Mouse (Mus musculus): ENCODE measurements at regions not wholly inside any gene's neighbourhood (a gene's known extent, or its start where the extent isn't known, plus 50 kb on each side); places are given as distances from the start of the nearest gene placed in this dataset.

DNA sequence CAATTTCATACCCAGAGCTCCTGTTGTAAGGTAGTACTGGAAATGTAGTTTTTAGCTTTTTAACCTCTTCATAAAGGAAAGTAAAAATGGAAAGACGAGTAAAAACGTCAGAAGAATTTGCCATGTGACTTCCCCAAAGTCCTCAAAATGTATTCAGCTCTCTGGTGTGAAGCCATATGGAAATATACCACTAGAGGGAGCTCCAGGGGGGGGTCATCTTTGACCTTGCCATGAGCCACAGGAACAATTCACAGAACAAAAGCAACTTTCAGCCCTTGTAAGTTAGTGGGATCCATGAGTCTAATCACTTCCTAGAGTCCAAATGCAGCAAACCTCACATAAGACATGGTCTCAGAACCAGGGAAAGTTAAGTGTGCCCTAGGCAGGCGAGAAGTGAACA lies 354.1 kb upstream of the Jmjd1c start:
- 45% methylated on average over 3 of the region's 3 CpGs for WGBS
- Histone ChIP-seq H3K4me1 (replicated peaks; ENCODE audit: control insufficient read depth, insufficient read depth, low read length) (no peaks in the 10 kb centered on the region), H3K27ac (ENCODE audit: control insufficient read depth, insufficient read depth, low read length) (no peak overlapping the region), H3K4me3 (ENCODE audit: control insufficient read depth, insufficient read depth, low read length) (no peak overlapping the region), H3K27me3 (ENCODE audit: control insufficient read depth, insufficient read depth, low read length) (no peaks in the 10 kb centered on the region), H3K36me3 (ENCODE audit: control insufficient read depth, insufficient read depth, low read length) (no peaks in the 10 kb centered on the region)
- TF ChIP-seq CTCF (IDR thresholded peaks at IDR 0.05; ENCODE audit: borderline replicate concordance, control insufficient read depth, extremely low read depth, insufficient read depth, low read length, poor library complexity) (no peak), POLR2A (IDR thresholded peaks at IDR 0.05; ENCODE audit: control insufficient read depth, extremely low read depth, insufficient read depth, low read length, poor library complexity) (no peak)
- no peak for DNase-seq

- Histone ChIP-seq H3K4me3 (ENCODE audit: control insufficient read depth, insufficient read depth, low read length) (no peak overlapping the region), H3K27me3 (ENCODE audit: control insufficient read depth, insufficient read depth, low read length) (no peaks in the 10 kb centered on the region), H3K4me1 (replicated peaks; ENCODE audit: control insufficient read depth, insufficient read depth, low read length) (no peaks in the 10 kb centered on the region), H3K27ac (ENCODE audit: control insufficient read depth, insufficient read depth, low read length) (no peak overlapping the region), H3K36me3 (ENCODE audit: control insufficient read depth, insufficient read depth, low read length) (no peaks in the 10 kb centered on the region)
- WGBS, result 91% methylated on average over 6 of the region's 6 CpGs
- DNase-seq, result no peak
- TF ChIP-seq POLR2A (IDR thresholded peaks at IDR 0.05; ENCODE audit: control insufficient read depth, extremely low read depth, insufficient read depth, low read length, poor library complexity) (no peak), CTCF (IDR thresholded peaks at IDR 0.05; ENCODE audit: borderline replicate concordance, control insufficient read depth, extremely low read depth, insufficient read depth, low read length, poor library complexity) (no peak)
These were observed 352.7 kb upstream of the Jmjd1c start for GRCm38 (mm10) chr10:66743254-66743653.

DNA sequence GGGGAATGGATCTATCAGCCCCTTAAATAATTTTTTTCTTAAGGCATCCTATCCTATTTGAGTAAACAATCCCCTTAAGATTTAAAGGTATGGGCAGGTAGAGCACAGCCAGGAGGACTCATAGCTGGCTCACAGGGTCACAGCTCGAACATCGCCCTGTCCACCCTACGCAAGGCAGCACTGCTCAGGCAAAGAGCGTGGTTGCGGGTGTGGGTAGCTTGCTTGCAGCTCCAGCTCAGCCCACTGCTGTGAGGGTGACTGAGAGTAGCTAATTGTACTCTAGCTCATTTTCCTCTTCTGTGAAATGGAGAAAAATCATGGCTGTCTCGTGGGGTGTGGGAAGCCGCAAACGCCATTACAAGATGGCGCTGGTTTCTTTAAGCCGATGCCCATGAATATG lies 350.1 kb upstream of the Jmjd1c start:
- Histone ChIP-seq H3K27ac (ENCODE audit: control insufficient read depth, insufficient read depth, low read length) (no peak overlapping the region), H3K27me3 (ENCODE audit: control insufficient read depth, insufficient read depth, low read length) (no peaks in the 10 kb centered on the region), H3K4me3 (ENCODE audit: control insufficient read depth, insufficient read depth, low read length) (no peak overlapping the region), H3K36me3 (ENCODE audit: control insufficient read depth, insufficient read depth, low read length) (no peaks in the 10 kb centered on the region), H3K4me1 (replicated peaks; ENCODE audit: control insufficient read depth, insufficient read depth, low read length) (no peaks in the 10 kb centered on the region)
- DNase-seq, result no peak
- 97% methylated on average over 10 of the region's 10 CpGs for WGBS
- TF ChIP-seq POLR2A (IDR thresholded peaks at IDR 0.05; ENCODE audit: control insufficient read depth, extremely low read depth, insufficient read depth, low read length, poor library complexity) (no peak), CTCF (IDR thresholded peaks at IDR 0.05; ENCODE audit: borderline replicate concordance, control insufficient read depth, extremely low read depth, insufficient read depth, low read length, poor library complexity) (no peak)

DNA sequence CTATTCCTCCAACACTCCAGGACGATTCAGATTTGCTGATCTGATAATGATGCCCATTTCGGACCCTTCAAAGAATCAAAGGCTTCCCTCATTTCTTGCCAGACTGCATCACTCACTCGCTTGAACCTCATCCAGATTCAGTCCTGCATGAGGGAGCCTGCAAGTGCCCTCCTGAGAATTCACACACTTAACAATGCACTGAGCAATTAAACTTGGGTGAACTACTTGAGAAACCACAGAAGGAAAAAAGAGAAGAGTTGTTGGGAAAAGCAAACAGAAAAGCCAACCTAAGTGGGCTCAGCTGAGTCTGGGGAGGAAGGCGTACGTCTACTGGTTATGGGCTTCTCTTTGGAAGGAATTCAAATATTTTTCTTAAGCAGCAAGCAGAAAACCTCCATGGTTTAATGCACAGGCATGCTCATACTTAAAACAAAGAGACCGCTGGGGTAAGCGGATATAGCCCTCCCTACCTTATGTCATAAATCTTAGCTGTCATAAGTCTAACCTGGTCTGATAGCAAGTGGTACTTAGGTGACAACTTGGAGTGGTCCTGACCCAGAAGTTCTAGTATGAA lies 343.6 kb upstream of the Jmjd1c start:
- H3K27me3 ChIP-seq (ENCODE audit: control insufficient read depth, insufficient read depth, low read length), result no peaks in the 10 kb centered on the region
- WGBS, result 87% methylated on average over 7 of the region's 7 CpGs
- no peaks in the 10 kb centered on the region for H3K36me3 ChIP-seq (ENCODE audit: control insufficient read depth, insufficient read depth, low read length)
- TF ChIP-seq CTCF (IDR thresholded peaks at IDR 0.05; ENCODE audit: borderline replicate concordance, control insufficient read depth, extremely low read depth, insufficient read depth, low read length, poor library complexity) (no peak), POLR2A (IDR thresholded peaks at IDR 0.05; ENCODE audit: control insufficient read depth, extremely low read depth, insufficient read depth, low read length, poor library complexity) (no peak)
- DNase-seq, result no peak
- H3K4me1 ChIP-seq (replicated peaks; ENCODE audit: control insufficient read depth, insufficient read depth, low read length), result no peaks in the 10 kb centered on the region
- H3K27ac ChIP-seq (ENCODE audit: control insufficient read depth, insufficient read depth, low read length), result no peak overlapping the region
- no peak overlapping the region for H3K4me3 ChIP-seq (ENCODE audit: control insufficient read depth, insufficient read depth, low read length)

DNA sequence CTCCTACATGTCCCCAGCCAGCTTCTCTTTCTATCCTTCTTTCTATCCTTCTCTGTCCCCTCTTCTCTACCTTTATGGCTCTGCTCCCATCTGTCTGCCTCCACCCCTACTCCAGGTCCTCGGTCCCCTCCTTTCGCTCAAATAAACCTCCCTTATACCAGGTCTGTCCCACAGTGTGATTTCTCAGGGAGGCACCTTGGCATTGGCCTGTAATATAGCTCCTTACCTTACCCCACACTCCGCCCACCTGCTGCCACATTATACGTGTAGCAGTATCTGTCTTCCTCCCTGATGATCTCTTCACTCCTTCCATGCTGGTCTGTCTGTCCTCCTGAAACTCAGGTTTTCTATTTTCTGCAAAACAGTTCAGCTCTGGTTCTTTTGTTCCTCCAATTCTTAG lies 339.1 kb upstream of the Jmjd1c start:
- H3K27me3 ChIP-seq (ENCODE audit: control insufficient read depth, insufficient read depth, low read length), result no peaks in the 10 kb centered on the region

DNA sequence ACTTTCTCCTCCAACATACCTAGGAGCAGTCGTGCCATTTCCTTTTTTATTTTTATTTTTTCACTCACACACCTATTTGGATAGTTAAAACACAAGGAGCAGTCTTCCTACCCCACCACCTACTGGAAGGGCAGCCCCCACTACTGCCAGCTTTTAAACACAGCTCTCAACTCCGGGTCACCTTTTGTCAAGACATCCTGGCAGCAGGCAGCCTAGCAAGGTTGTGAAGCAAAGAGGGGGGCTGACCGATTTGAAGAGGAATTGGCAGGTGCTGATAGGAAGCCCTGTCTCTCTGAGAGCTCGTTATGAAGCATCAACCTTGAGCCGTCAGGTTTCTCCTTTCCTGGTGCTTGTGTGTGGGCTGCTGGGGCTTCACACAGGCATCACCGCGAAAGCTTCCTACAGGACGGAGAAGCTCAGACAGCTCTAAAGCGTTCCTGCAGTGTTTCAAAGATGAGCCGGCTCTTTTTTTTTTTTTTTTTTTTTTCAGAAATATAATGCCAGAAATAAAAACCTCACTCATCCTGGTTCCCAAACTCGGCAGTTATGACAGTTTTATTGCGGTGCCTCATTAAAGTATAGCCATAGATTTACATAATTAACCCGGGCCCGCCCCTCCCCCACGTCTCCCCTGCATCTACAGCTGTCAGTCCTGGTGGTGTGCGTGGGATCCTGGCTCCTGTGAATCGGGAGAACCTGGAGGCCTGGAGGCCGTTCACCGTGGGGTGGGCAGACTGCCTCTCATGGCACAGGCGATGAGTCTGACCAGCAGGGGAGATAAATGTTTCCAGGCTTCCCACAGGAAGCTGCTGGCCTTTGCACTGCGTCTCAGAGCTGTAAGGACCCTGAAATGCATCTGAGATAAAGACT lies 325.5 kb upstream of the Jmjd1c start:
- Histone ChIP-seq H3K4me1 (replicated peaks; ENCODE audit: control insufficient read depth, insufficient read depth, low read length) (no peaks in the 10 kb centered on the region), H3K27me3 (ENCODE audit: control insufficient read depth, insufficient read depth, low read length) (no peaks in the 10 kb centered on the region), H3K36me3 (ENCODE audit: control insufficient read depth, insufficient read depth, low read length) (no peaks in the 10 kb centered on the region), H3K4me3 (ENCODE audit: control insufficient read depth, insufficient read depth, low read length) (no peak overlapping the region), H3K27ac (ENCODE audit: control insufficient read depth, insufficient read depth, low read length) (no peak overlapping the region)
- WGBS, result 62% methylated on average over 21 of the region's 21 CpGs
- TF ChIP-seq POLR2A (IDR thresholded peaks at IDR 0.05; ENCODE audit: control insufficient read depth, extremely low read depth, insufficient read depth, low read length, poor library complexity), result no peak
- no peak for TF ChIP-seq CTCF (IDR thresholded peaks at IDR 0.05; ENCODE audit: borderline replicate concordance, control insufficient read depth, extremely low read depth, insufficient read depth, low read length, poor library complexity)
- DNase-seq, result no peak

More for the DNA sequence above, 339.1 kb upstream of the Jmjd1c start:
- 83% methylated on average over 4 of the region's 4 CpGs for WGBS
- Histone ChIP-seq H3K36me3 (ENCODE audit: control insufficient read depth, insufficient read depth, low read length) (no peaks in the 10 kb centered on the region), H3K27ac (ENCODE audit: control insufficient read depth, insufficient read depth, low read length) (no peak overlapping the region), H3K4me1 (replicated peaks; ENCODE audit: control insufficient read depth, insufficient read depth, low read length) (no peaks in the 10 kb centered on the region), H3K4me3 (ENCODE audit: control insufficient read depth, insufficient read depth, low read length) (no peak overlapping the region)
- TF ChIP-seq POLR2A (IDR thresholded peaks at IDR 0.05; ENCODE audit: control insufficient read depth, extremely low read depth, insufficient read depth, low read length, poor library complexity) (no peak), CTCF (IDR thresholded peaks at IDR 0.05; ENCODE audit: borderline replicate concordance, control insufficient read depth, extremely low read depth, insufficient read depth, low read length, poor library complexity) (no peak)
- DNase-seq, result no peak
